In the genomic region with DNA sequence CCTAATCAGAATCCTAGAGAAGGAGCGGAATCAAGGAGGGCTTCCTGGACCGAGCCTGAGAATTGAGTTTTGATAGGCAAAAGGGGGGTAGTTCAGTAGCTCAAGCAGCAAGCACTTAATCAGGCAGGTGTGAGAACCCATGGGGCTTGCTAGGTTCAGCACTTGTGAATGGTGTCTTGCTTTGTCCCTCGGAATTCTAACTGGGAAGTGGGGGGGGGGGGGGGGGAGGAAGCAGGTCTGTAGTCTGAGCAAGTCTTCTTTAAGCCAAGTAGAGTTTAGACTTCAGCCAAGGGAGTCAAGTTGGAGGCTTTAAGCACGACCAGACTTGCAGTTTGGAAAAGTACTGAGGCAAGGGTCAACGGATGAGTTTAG, we compare ENCODE assay signal across 9 mouse cellular contexts.
DNase-seq lines count a peak whose midpoint lies in the region; ATAC-seq lines count a peak whose summit lies in the region.
"Had no signal": no experiment of that assay in that cellular context is flagged by ENCODE, and none has a peak within 500 bp of the region (broad histone marks: within the 10 kb centered on the region; RNA-seq: fewer than 3 reads in every experiment).

No protein-coding gene starts in this region.

- no peak overlapping the region for H3K9ac ChIP-seq in embryonic facial prominence, embryonic 14.5 days (ENCODE audit: low read depth, low read length)
- H3K9ac ChIP-seq in hindbrain, embryonic 15.5 days: peak overlapping the region; percentile 29; the same call in 1 of the 2 replicates
- no peak overlapping the region; the same call in 1 of the 2 replicates for H3K9ac ChIP-seq in midbrain, embryonic 15.5 days

- no peaks in the 10 kb centered on the region for H3K27me3 ChIP-seq in embryonic facial prominence, embryonic 14.5 days (replicated peaks; ENCODE audit: control insufficient read depth, insufficient read depth, low read length)
- H3K27me3 ChIP-seq in hindbrain, embryonic 15.5 days: no peaks in the 10 kb centered on the region
- H3K27me3 ChIP-seq in midbrain, embryonic 15.5 days (replicated peaks): no peaks in the 10 kb centered on the region

- WGBS in embryonic facial prominence, embryonic 14.5 days: 31% methylated on average over 5 of the region's 5 CpGs
- 13% methylated on average over 5 of the region's 5 CpGs for WGBS in hindbrain, embryonic 15.5 days
- WGBS in midbrain, embryonic 15.5 days: 8% methylated on average over 5 of the region's 5 CpGs

- peak overlapping the region; percentile 28 for H3K4me2 ChIP-seq in embryonic facial prominence, embryonic 14.5 days (ENCODE audit: low read depth, low read length)
- peak overlapping the region; percentile 56 for H3K4me2 ChIP-seq in hindbrain, embryonic 15.5 days
- H3K4me2 ChIP-seq in midbrain, embryonic 15.5 days: peak overlapping the region; percentile 44

- peak overlapping the region; percentile 22; the same call in 1 of the 2 replicates for H3K27ac ChIP-seq in embryonic facial prominence, embryonic 14.5 days (replicated peaks; ENCODE audit: low read depth, low read length)
- H3K27ac ChIP-seq in hindbrain, embryonic 15.5 days (replicated peaks): peak overlapping the region; percentile 84
- peak overlapping the region; percentile 21 for H3K27ac ChIP-seq in midbrain, embryonic 15.5 days

- ATAC-seq in embryonic facial prominence, embryonic 14.5 days (ENCODE audit: low read depth): 0 out of 2 replicates have a peak, but pooled peaks have one; percentile 18
- no peak for ATAC-seq in hindbrain, embryonic 15.5 days (ENCODE audit: low FRiP score, low read depth)
- ATAC-seq in midbrain, embryonic 15.5 days (replicated peaks): peak; percentile 27
- ATAC-seq in monocyte, adult 5-6 weeks (replicated peaks; ENCODE audit: insufficient number of reproducible peaks, low FRiP score, low TSS enrichment, poor library complexity, severe bottlenecking): no peak

- no peaks in the 10 kb centered on the region for H3K36me3 ChIP-seq in embryonic facial prominence, embryonic 14.5 days (ENCODE audit: control insufficient read depth, insufficient read depth, low read length)
- no peaks in the 10 kb centered on the region for H3K36me3 ChIP-seq in hindbrain, embryonic 15.5 days
- H3K36me3 ChIP-seq in midbrain, embryonic 15.5 days (replicated peaks): no peaks in the 10 kb centered on the region

- no peaks in the 10 kb centered on the region for H3K9me3 ChIP-seq in embryonic facial prominence, embryonic 14.5 days (ENCODE audit: control insufficient read depth, low read length)
- no peaks in the 10 kb centered on the region for H3K9me3 ChIP-seq in hindbrain, embryonic 15.5 days
- H3K9me3 ChIP-seq in midbrain, embryonic 15.5 days: no peaks in the 10 kb centered on the region

- peak; percentile 5 for DNase-seq in kidney, adult 9 months
- DNase-seq in kidney, adult 18-20 months: no peak
- no peak for DNase-seq in embryonic facial prominence, embryonic 14.5 days (ENCODE audit: low spot score)
- no peak for DNase-seq in urinary bladder, postnatal 25 days (ENCODE audit: low spot score)
- DNase-seq in thymus, postnatal 36 days: no peak
- DNase-seq: gastrocnemius, postnatal 14 days had no signal

- peak overlapping the region; percentile 1; the same call in 1 of the 2 replicates for H3K4me3 ChIP-seq in embryonic facial prominence, embryonic 14.5 days (ENCODE audit: low read depth, low read length)
- H3K4me3 ChIP-seq in hindbrain, embryonic 15.5 days: peak overlapping the region; percentile 25
- peak overlapping the region; percentile 21 for H3K4me3 ChIP-seq in midbrain, embryonic 15.5 days

- peaks cover 33% of the 10 kb centered on the region for H3K4me1 ChIP-seq in embryonic facial prominence, embryonic 14.5 days (ENCODE audit: control insufficient read depth, insufficient read depth, low read length)
- H3K4me1 ChIP-seq in hindbrain, embryonic 15.5 days (replicated peaks): peaks cover 21% of the 10 kb centered on the region
- H3K4me1 ChIP-seq in midbrain, embryonic 15.5 days: peaks cover 14% of the 10 kb centered on the region; the same call in 1 of the 2 replicates

Comparison
In these comparisons a context has a peak if more than half of its experiments do, and no peak if none do; other contexts are left out.
1. ATAC-seq: peak in embryonic facial prominence, embryonic 14.5 days (single experiment) and midbrain, embryonic 15.5 days (single experiment); none in hindbrain, embryonic 15.5 days (single experiment) and monocyte, adult 5-6 weeks (single experiment).
2. H3K27ac ChIP-seq: peak in every context shown above with its lines; median percentile 84 in hindbrain, embryonic 15.5 days; 22 in embryonic facial prominence, embryonic 14.5 days; 21 in midbrain, embryonic 15.5 days.
3. Peak in every context shown above with its lines, with median percentiles within 50 percentile points of each other: H3K4me2 ChIP-seq and H3K4me3 ChIP-seq.